In genomic region chr5:46836810-46837209, GRCm38 (mm10) we compare ENCODE assay signal across 31 mouse cellular contexts.
DNase-seq lines count a peak whose midpoint lies in the region; ATAC-seq lines count a peak whose summit lies in the region.
"Had no signal": no experiment of that assay in that cellular context is flagged by ENCODE, and none has a peak within 500 bp of the region (broad histone marks: within the 10 kb centered on the region; RNA-seq: fewer than 3 reads in every experiment).

No protein-coding gene starts in this region.

- no peak overlapping the region for H3K9ac ChIP-seq in liver, embryonic 16.5 days (ENCODE audit: low read depth, low read length)
- H3K9ac ChIP-seq in stomach, embryonic 16.5 days (ENCODE audit: low read length): no peak overlapping the region
- no peak overlapping the region for H3K9ac ChIP-seq in forebrain, embryonic 16.5 days (replicated peaks; ENCODE audit: low read depth, low read length)
- H3K9ac ChIP-seq: heart, embryonic 13.5 days; hindbrain, embryonic 14.5 days; limb, embryonic 15.5 days; neural tube, embryonic 12.5 days had no signal

- H3K27me3 ChIP-seq in liver, embryonic 16.5 days (ENCODE audit: control insufficient read depth, insufficient read depth, low read depth, low read length): no peaks in the 10 kb centered on the region
- H3K27me3 ChIP-seq in stomach, embryonic 16.5 days (ENCODE audit: control insufficient read depth, insufficient read depth, low read length): no peaks in the 10 kb centered on the region
- no peaks in the 10 kb centered on the region for H3K27me3 ChIP-seq in forebrain, embryonic 16.5 days (replicated peaks; ENCODE audit: control insufficient read depth, insufficient read depth, low read length)
- H3K27me3 ChIP-seq: heart, embryonic 13.5 days; limb, embryonic 15.5 days; neural tube, embryonic 12.5 days; Patski had no signal

- no peaks in the 10 kb centered on the region for H3K9me3 ChIP-seq in liver, embryonic 16.5 days (replicated peaks; ENCODE audit: control insufficient read depth, low read length)
- no peaks in the 10 kb centered on the region for H3K9me3 ChIP-seq in stomach, embryonic 16.5 days (replicated peaks; ENCODE audit: control insufficient read depth, low read length)
- H3K9me3 ChIP-seq in forebrain, embryonic 16.5 days (ENCODE audit: control insufficient read depth, low read length): no peaks in the 10 kb centered on the region
- H3K9me3 ChIP-seq: heart, embryonic 13.5 days; limb, embryonic 10.5 days; limb, embryonic 15.5 days; neural tube, embryonic 12.5 days had no signal

- ATAC-seq in liver, embryonic 16.5 days (ENCODE audit: low read depth): peak; percentile 43; the same call in 1 of the 2 replicates
- ATAC-seq in stomach, embryonic 16.5 days (ENCODE audit: insufficient read depth, low FRiP score): peak; percentile 87
- ATAC-seq in forebrain, embryonic 16.5 days: no peak
- ATAC-seq: forebrain, embryonic 14.5 days; midbrain, embryonic 16.5 days; Patski had no signal

- 66% methylated on average over 4 of the region's 4 CpGs for WGBS in liver, embryonic 16.5 days (ENCODE audit: insufficient replicate concordance)
- 50% methylated on average over 4 of the region's 4 CpGs for WGBS in stomach, embryonic 16.5 days
- 96% methylated on average over 4 of the region's 4 CpGs for WGBS in forebrain, embryonic 16.5 days

- H3K4me1 ChIP-seq in liver, embryonic 16.5 days (ENCODE audit: control insufficient read depth, low read depth, low read length): no peaks in the 10 kb centered on the region
- no peaks in the 10 kb centered on the region for H3K4me1 ChIP-seq in stomach, embryonic 16.5 days (ENCODE audit: control insufficient read depth, insufficient read depth, low read length)
- no peaks in the 10 kb centered on the region for H3K4me1 ChIP-seq in forebrain, embryonic 16.5 days (replicated peaks; ENCODE audit: control insufficient read depth, insufficient read depth, low read length)
- H3K4me1 ChIP-seq: heart, embryonic 13.5 days; limb, embryonic 10.5 days; limb, embryonic 15.5 days; neural tube, embryonic 12.5 days had no signal

- no peaks in the 10 kb centered on the region for H3K36me3 ChIP-seq in liver, embryonic 16.5 days (ENCODE audit: control insufficient read depth, insufficient read depth)
- H3K36me3 ChIP-seq in stomach, embryonic 16.5 days (ENCODE audit: control insufficient read depth, insufficient read depth, low read length): no peaks in the 10 kb centered on the region
- no peaks in the 10 kb centered on the region for H3K36me3 ChIP-seq in forebrain, embryonic 16.5 days (ENCODE audit: control insufficient read depth, insufficient read depth)
- H3K36me3 ChIP-seq: heart, embryonic 13.5 days; limb, embryonic 10.5 days; limb, embryonic 15.5 days; neural tube, embryonic 12.5 days had no signal

- H3K4me3 ChIP-seq in liver, embryonic 16.5 days (ENCODE audit: low read depth, low read length): no peak overlapping the region
- H3K4me3 ChIP-seq in stomach, embryonic 16.5 days (replicated peaks; ENCODE audit: low read length): no peak overlapping the region
- H3K4me3 ChIP-seq in forebrain, embryonic 16.5 days (replicated peaks; ENCODE audit: low read length): no peak overlapping the region
- H3K4me3 ChIP-seq: heart, embryonic 13.5 days; limb, embryonic 10.5 days; limb, embryonic 15.5 days; myocyte; neural tube, embryonic 12.5 days had no signal

- no peak overlapping the region for H3K27ac ChIP-seq in liver, embryonic 16.5 days (ENCODE audit: low read length)
- H3K27ac ChIP-seq in stomach, embryonic 16.5 days (ENCODE audit: low read length): no peak overlapping the region
- no peak overlapping the region for H3K27ac ChIP-seq in forebrain, embryonic 16.5 days (ENCODE audit: low read length)
- H3K27ac ChIP-seq: heart, embryonic 13.5 days; hindbrain, embryonic 14.5 days; limb, embryonic 10.5 days; limb, embryonic 15.5 days; neural tube, embryonic 12.5 days had no signal

- H3K4me2 ChIP-seq in liver, embryonic 16.5 days (ENCODE audit: low read depth, low read length): no peak overlapping the region
- no peak overlapping the region for H3K4me2 ChIP-seq in stomach, embryonic 16.5 days (ENCODE audit: low read depth, low read length)
- no peak overlapping the region for H3K4me2 ChIP-seq in forebrain, embryonic 16.5 days (ENCODE audit: low read length)
- H3K4me2 ChIP-seq: heart, embryonic 13.5 days; hindbrain, embryonic 14.5 days; limb, embryonic 15.5 days; midbrain, embryonic 11.5 days; neural tube, embryonic 12.5 days had no signal

- no peak for DNase-seq in liver
- DNase-seq in urinary bladder, postnatal 25 days (ENCODE audit: low spot score): peak; percentile 5
- no peak for DNase-seq in urinary bladder, postnatal 4 days (ENCODE audit: low spot score in 2 of 2)
- DNase-seq in heart, adult 11 months: no peak
- DNase-seq: adrenal gland, postnatal 10 days; cerebellum, adult 8-10 months; cerebellum, postnatal 25 days; gastrocnemius, postnatal 25 days; heart, adult 18-20 months; heart, postnatal 10 days; kidney, adult 9 months; kidney, postnatal 14 days; layer of hippocampus, adult 9-11 months; lung, adult 2 months; lung, postnatal 14 days; right cerebral cortex, adult 18-20 months; spleen, adult 18-20 months; thymus, postnatal 14 days had no signal
